Mouse (Mus musculus) thymus, adult 2 months (tissue): ENCODE results near the gene Slc35d2.

Source experiments
- CTCF ChIP-seq: fragments of 200-500 bp; IDR thresholded peaks from 2 replicates; pipeline ENCODE4 v1.5.1; 2012; ENCODE audit warnings: mild to moderate bottlenecking, control low read depth, low read length, moderate library complexity, borderline replicate concordance; ENCODE audit not compliant: control insufficient read depth, poor library complexity, insufficient read depth; ENCODE audit errors: extremely low read depth
- POLR2A ChIP-seq: fragments of 200-500 bp; IDR thresholded peaks from 2 replicates; pipeline ENCODE4 v1.6.1; 2012; ENCODE audit warnings: mild to moderate bottlenecking, low read length, control low read depth, moderate library complexity; ENCODE audit not compliant: control insufficient read depth, poor library complexity, insufficient read depth; ENCODE audit errors: extremely low read depth

DNA sequence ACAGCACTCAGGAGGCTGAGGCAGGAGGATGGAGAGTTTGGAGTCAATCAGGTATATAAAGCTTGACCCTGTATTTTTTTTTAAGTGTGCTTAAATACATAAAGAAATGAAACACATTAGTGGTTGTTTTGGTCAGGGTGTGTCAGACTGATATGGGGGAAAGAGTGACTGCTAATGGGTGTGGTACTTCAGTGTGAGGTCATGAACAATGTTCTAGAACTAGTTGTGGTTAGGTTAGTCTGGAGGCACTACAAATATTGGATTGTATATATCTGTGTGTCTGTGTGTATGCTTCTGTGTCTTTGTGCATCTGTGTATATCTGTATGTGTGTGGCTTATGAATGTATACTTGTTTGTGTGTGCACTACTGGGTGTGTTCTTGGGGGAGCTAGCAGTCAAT, 79.6 kb downstream of the Slc35d2 start:
- TF ChIP-seq CTCF: no peak
- no peak for TF ChIP-seq POLR2A
